In genomic region chr11:110271745-110272144, GRCm38 (mm10) we compare ENCODE assay signal across 9 mouse cellular contexts. TPM values are rescaled to one million over a fixed set of nuclear protein-coding genes. Genes with fewer than 3 reads are reported as not detected.
A peak's percentile ranks its signal among the peaks of the same experiment; 100 is the strongest.
DNase-seq lines count a peak whose midpoint lies in the region; ATAC-seq lines count a peak whose summit lies in the region.
"Had no signal": no experiment of that assay in that cellular context is flagged by ENCODE, and none has a peak within 500 bp of the region (broad histone marks: within the 10 kb centered on the region; RNA-seq: fewer than 3 reads in every experiment).

No protein-coding gene starts in this region.

- H3K4me2 ChIP-seq in embryonic facial prominence, embryonic 11.5 days (ENCODE audit: low read depth, low read length), result no peak overlapping the region
- H3K4me2 ChIP-seq in hindbrain, embryonic 15.5 days, result no peak overlapping the region
- H3K4me2 ChIP-seq: limb, embryonic 13.5 days had no signal

- no peak overlapping the region for H3K4me3 ChIP-seq in embryonic facial prominence, embryonic 11.5 days (ENCODE audit: low read depth, low read length)
- no peak overlapping the region for H3K4me3 ChIP-seq in hindbrain, embryonic 15.5 days
- H3K4me3 ChIP-seq: limb, embryonic 13.5 days had no signal

- no peak overlapping the region for H3K9ac ChIP-seq in embryonic facial prominence, embryonic 11.5 days (replicated peaks; ENCODE audit: low read length)
- H3K9ac ChIP-seq in hindbrain, embryonic 15.5 days, result no peak overlapping the region
- H3K9ac ChIP-seq: limb, embryonic 13.5 days had no signal

- no peak for ATAC-seq in embryonic facial prominence, embryonic 11.5 days (replicated peaks; ENCODE audit: insufficient number of reproducible peaks, low FRiP score, low TSS enrichment, low read depth)
- 0 out of 2 replicates have a peak, but pooled peaks have one; percentile 65 for ATAC-seq in hindbrain, embryonic 15.5 days (ENCODE audit: low FRiP score, low read depth)
- ATAC-seq in megakaryocyte progenitor cell, adult 5-6 weeks (replicated peaks; ENCODE audit: poor library complexity), result peak; percentile 88

- H3K27me3 ChIP-seq in embryonic facial prominence, embryonic 11.5 days (ENCODE audit: control insufficient read depth, insufficient read depth, low read length), result no peaks in the 10 kb centered on the region
- H3K27me3 ChIP-seq in hindbrain, embryonic 15.5 days, result no peaks in the 10 kb centered on the region
- H3K27me3 ChIP-seq: limb, embryonic 13.5 days had no signal

- H3K27ac ChIP-seq in embryonic facial prominence, embryonic 11.5 days (replicated peaks; ENCODE audit: low read depth, low read length), result no peak overlapping the region
- H3K27ac ChIP-seq in hindbrain, embryonic 15.5 days (replicated peaks), result no peak overlapping the region
- H3K27ac ChIP-seq: limb, embryonic 13.5 days had no signal

- WGBS in embryonic facial prominence, embryonic 11.5 days, result 7% methylated on average over 5 of the region's 5 CpGs
- WGBS in hindbrain, embryonic 15.5 days, result 6% methylated on average over 5 of the region's 5 CpGs

- peak; percentile 53 to 77 for DNase-seq in heart, adult 18-20 months
- DNase-seq in heart, adult 11 months, result no peak
- peak; percentile 33 for DNase-seq in adrenal gland, adult 2 months
- DNase-seq in embryonic facial prominence, embryonic 11.5 days (ENCODE audit: low spot score), result peak; percentile 86
- DNase-seq in left cerebral cortex, adult 18-20 months (ENCODE audit: low spot score in 2 of 2), result peak; percentile 38 to 65
- DNase-seq in right cerebral cortex, postnatal 4 days, result peak; percentile 59

- H3K9me3 ChIP-seq in embryonic facial prominence, embryonic 11.5 days (replicated peaks; ENCODE audit: control insufficient read depth, low read length), result no peaks in the 10 kb centered on the region
- H3K9me3 ChIP-seq in hindbrain, embryonic 15.5 days, result no peaks in the 10 kb centered on the region
- H3K9me3 ChIP-seq: limb, embryonic 13.5 days had no signal

- H3K36me3 ChIP-seq in embryonic facial prominence, embryonic 11.5 days (replicated peaks; ENCODE audit: control insufficient read depth, insufficient read depth, low read depth, low read length), result no peaks in the 10 kb centered on the region
- peaks cover 15% of the 10 kb centered on the region for H3K36me3 ChIP-seq in hindbrain, embryonic 15.5 days
- H3K36me3 ChIP-seq: limb, embryonic 13.5 days had no signal

- no peaks in the 10 kb centered on the region for H3K4me1 ChIP-seq in embryonic facial prominence, embryonic 11.5 days (ENCODE audit: control insufficient read depth, insufficient read depth, low read length)
- no peaks in the 10 kb centered on the region for H3K4me1 ChIP-seq in hindbrain, embryonic 15.5 days (replicated peaks)

RNA-seq across cellular contexts. Expression of gene Abca6, which starts 20.2 kb away (rescaled TPM):
- total RNA-seq in heart, adult 18-20 months (2021), result 1 to 10 TPM; 4.1 to 4.2 TPM
- 1 to 10 TPM; 2.1 to 3.5 TPM for total RNA-seq in adrenal gland, adult 2 months (2021)
- 0.11 and 0.15 TPM in 2 replicates for polyA plus RNA-seq in adrenal gland, adult 2 months (2012; rRNA removed)
- 0.24 and 0.25 TPM in 2 replicates for polyA plus RNA-seq in embryonic facial prominence, embryonic 11.5 days (2014; fragmentation: Nextera tagmentation; extraction: Ambion mirVana)
- polyA plus RNA-seq in hindbrain, embryonic 15.5 days (2015; fragmentation: Nextera tagmentation; extraction: Ambion mirVana), result 0.17 and 0.32 TPM in 2 replicates
- total RNA-seq in left cerebral cortex, adult 18-20 months (2021), result 1 to 10 TPM; 1.5 to 1.6 TPM
- total RNA-seq in megakaryocyte progenitor cell, adult 5-6 weeks (2015), result 1.3 TPM in 1 of 2 replicates, not detected in the other
- total RNA-seq in megakaryocyte progenitor cell, adult 5-6 weeks (2017), result 0.04 and 1.2 TPM in 2 replicates
